Mouse (Mus musculus): Measurements from ENCODE around the gene Isyna1. TPM values are rescaled to one million over a fixed set of nuclear protein-coding genes. Genes with fewer than 3 reads are reported as not detected.
A peak's percentile ranks its signal among the peaks of the same experiment; 100 is the strongest.

Isyna1 gene
- total RNA-seq, 1 experiment from 2014 or later: 16.3 TPM

- no peak for ATAC-seq (replicated peaks; ENCODE audit: insufficient number of reproducible peaks, low FRiP score, low TSS enrichment, poor library complexity, severe bottlenecking)
Measured at GRCm38 (mm10) chr8:70613763-70614162, 19.6 kb downstream of the Isyna1 start.

GRCm38 (mm10) chr8:70614469-70614868 is 20.3 kb downstream of the Isyna1 start:
- ATAC-seq (replicated peaks; ENCODE audit: insufficient number of reproducible peaks, low FRiP score, low TSS enrichment, poor library complexity, severe bottlenecking): no peak

DNA sequence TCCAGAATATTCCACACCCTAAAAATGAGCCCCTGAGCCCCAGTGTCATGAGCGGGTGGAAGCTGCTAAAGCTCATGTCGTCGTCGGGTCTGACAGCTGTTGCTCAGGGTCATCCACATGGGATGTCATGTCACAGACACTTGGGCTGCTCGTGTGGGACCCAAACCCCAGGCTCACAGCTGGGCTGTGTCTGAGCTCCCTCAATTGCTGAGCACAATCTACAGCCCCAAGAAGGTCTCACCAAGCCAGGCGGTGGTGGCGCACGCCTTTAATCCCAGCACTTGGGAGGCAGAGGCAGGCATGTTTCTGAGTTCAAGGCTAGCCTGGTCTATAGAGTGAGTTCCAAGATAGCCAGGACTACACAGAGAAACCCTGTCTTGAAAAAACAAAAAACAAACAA is 21.1 kb downstream of the Isyna1 start:
- ATAC-seq (replicated peaks; ENCODE audit: insufficient number of reproducible peaks, low FRiP score, low TSS enrichment, poor library complexity, severe bottlenecking): no peak

DNA sequence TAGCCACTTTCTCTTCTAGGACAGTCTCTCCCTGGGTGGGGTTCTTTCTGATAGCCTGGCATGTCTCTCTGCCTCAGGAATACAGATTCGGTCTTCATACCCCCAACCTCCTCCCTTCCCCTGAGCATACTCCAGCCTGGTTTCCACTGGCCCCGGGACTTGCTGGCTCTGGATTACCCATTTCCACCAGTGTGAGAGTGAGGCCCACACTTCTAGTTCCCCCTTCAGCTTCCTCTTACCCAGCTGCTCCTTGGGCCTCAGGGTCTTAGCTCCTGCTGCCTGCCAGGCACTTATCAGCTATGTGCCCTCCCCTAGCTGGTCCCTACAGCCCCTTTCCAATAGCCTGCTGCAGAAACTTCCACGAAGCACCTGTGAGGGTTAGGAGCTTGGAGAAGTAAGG is 21.7 kb downstream of the Isyna1 start, which contains the start of gene Lrrc25:
Gene Lrrc25, plus strand, starts transcription at position 262 of the 400 bp plus-strand sequence.
- peak; percentile 29 for ATAC-seq (replicated peaks; ENCODE audit: insufficient number of reproducible peaks, low FRiP score, low TSS enrichment, poor library complexity, severe bottlenecking)

DNA sequence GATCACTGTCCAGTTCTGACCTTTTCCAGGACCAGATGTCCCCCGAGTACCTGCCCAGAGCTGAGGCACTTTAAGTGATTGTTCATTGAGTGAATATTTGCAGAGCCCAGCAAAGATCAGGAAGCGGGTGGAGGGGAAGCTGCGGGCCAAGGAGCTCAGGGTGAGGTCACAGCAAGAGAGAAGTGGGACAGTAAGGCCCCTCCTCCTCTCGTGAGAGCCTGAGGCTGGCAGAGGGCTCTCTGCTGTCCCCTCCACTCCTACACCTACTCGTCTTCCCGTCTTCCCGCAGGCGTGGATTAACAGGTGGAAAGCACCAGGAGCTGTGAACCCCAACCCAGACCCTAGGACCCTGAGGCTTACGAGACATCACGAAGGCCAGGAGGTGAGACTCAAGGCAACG is 22.5 kb downstream of the Isyna1 start:
- peak; percentile 49 for ATAC-seq (replicated peaks; ENCODE audit: insufficient number of reproducible peaks, low FRiP score, low TSS enrichment, poor library complexity, severe bottlenecking)

DNA sequence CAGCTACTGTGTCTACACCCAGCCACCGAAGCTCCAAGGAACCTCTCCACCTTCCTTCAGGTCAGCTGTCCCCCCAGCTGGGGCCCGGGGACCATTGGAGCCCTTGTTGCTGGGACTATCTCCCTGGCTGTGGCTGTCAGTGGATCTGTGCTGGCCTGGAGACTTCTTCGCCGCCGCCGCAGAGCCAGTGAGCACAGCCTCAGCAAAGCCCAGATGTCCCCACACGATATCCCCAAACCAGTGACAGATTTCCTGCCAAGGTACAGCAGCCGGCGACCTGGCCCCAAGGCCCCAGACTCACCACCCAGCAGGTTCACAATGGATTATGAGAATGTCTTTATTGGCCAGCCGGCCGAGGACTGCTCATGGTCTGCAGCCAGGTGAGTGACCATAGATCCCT is 23.8 kb downstream of the Isyna1 start:
- ATAC-seq (replicated peaks; ENCODE audit: insufficient number of reproducible peaks, low FRiP score, low TSS enrichment, poor library complexity, severe bottlenecking): no peak

GRCm38 (mm10) chr8:70618888-70619334 is 24.7 kb downstream of the Isyna1 start:
- peak; percentile 80 for ATAC-seq (replicated peaks; ENCODE audit: insufficient number of reproducible peaks, low FRiP score, low TSS enrichment, poor library complexity, severe bottlenecking)

GRCm38 (mm10) chr8:70622220-70622619 is 28.0 kb downstream of the Isyna1 start:
- ATAC-seq (replicated peaks; ENCODE audit: insufficient number of reproducible peaks, low FRiP score, low TSS enrichment, poor library complexity, severe bottlenecking): no peak

DNA sequence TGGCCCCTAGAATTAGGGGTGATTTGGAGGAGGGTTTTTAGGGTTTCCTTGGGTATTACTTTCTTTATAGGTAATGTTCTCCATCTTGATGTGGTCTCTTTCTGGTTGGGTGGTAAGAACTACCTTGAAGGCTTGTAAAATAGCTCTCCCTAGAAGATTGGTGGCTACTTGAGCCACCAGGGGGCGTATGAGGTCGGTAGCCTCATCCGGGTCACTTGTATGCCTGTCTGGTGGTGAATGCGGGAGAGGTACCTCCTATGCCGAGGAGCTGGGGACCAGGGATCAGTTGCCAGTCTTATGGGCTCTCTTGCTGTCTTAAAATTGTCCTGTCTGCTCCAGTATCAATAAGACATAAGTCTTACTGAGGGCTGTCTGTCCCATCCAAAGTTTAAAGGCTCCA is 30.9 kb downstream of the Isyna1 start:
- ATAC-seq (replicated peaks; ENCODE audit: insufficient number of reproducible peaks, low FRiP score, low TSS enrichment, poor library complexity, severe bottlenecking): peak; percentile 46; the same call in 1 of the 2 replicates

DNA sequence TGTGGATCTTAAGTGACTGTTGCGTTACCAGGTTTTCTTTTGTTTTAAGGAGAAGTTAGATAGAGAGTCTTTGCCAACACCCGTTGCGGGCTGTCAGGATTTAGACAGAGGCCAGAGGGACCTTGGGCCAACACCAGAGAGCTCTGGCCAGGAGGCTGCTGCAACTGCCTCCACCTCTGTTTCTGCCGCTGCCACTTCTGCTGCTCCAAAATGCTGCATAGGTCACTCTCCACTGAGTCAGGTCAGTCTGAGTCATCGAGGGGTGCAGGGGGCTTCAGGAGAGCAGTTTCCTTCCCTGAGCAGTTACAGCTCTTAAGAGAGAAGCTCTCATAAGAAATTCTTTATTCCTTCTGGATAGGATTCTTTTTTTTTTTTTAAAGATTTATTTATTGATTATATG is 32.9 kb downstream of the Isyna1 start:
- no peak for ATAC-seq (replicated peaks; ENCODE audit: insufficient number of reproducible peaks, low FRiP score, low TSS enrichment, poor library complexity, severe bottlenecking)

DNA sequence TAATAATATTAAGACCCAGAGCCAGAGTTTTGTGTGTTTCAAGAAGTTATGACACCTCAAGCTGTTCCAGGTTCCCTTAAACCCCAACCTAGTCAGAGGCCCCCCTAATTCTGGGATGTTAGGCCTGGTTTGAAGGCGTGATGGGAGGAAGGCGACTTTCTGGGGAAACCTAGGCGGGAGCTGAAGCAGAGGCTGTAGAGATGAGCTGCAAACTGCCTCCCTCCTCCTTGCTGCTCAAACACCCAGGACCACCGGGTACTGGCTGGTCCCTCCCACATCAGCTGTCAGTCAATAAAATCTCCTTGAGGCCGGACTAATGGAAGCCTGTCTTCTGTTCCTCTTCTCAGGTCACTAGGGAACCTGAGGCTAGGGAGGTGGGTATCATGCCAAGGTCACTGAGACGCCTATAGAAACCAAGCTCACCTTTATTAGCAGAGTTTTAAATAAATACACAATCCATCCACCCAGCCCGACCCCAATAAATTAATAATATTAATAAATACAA is 34.9 kb downstream of the Isyna1 start:
- ATAC-seq (replicated peaks; ENCODE audit: insufficient number of reproducible peaks, low FRiP score, low TSS enrichment, poor library complexity, severe bottlenecking): no peak

DNA sequence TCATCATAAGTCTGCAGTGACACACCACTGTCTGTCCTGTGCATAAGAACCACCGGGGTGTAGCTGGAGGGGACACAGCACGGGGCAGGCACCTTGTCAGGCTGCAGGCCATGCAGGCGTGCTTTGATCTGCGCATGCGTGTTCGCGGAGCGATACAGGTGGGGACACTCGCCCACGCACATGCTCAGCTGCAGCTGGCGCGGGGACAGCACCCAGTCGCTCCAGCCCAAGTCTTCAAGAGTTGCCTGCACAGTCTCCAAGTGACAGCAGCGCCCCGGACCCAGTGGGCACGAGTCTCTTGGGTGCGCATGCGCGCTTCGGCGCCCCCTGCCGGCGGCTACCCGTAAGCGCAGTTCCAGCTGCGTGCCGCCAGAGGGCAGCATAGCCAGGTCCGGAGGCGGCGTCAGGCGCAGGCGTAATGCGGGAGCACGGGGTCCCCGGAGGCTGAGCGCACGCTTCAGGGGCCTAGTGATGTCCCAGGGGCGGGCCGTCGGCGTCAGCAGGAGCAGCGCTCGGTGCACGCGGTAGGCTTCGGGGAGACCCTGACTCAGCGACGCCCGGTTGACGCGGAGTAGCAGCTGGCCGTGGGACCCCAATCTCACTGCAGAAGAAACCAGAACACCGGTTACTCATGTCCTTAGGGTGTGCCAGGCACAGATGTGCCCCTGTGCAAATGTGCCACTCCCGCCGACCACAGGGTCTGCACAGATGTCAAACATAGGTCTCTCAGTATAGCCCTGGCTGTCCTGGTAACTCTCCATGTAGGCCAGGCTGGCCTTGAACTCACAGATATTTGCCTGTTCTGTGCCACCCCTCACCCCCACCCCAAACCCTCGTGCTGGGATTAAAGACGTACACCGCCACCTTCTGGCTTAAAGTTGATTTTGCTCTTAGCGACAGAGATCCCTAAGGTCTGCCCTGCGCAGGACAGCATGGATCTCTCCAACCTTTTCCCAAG is 35.7 kb downstream of the Isyna1 start:
- ATAC-seq (replicated peaks; ENCODE audit: insufficient number of reproducible peaks, low FRiP score, low TSS enrichment, poor library complexity, severe bottlenecking): peak; percentile 41; the same call in 1 of the 2 replicates

DNA sequence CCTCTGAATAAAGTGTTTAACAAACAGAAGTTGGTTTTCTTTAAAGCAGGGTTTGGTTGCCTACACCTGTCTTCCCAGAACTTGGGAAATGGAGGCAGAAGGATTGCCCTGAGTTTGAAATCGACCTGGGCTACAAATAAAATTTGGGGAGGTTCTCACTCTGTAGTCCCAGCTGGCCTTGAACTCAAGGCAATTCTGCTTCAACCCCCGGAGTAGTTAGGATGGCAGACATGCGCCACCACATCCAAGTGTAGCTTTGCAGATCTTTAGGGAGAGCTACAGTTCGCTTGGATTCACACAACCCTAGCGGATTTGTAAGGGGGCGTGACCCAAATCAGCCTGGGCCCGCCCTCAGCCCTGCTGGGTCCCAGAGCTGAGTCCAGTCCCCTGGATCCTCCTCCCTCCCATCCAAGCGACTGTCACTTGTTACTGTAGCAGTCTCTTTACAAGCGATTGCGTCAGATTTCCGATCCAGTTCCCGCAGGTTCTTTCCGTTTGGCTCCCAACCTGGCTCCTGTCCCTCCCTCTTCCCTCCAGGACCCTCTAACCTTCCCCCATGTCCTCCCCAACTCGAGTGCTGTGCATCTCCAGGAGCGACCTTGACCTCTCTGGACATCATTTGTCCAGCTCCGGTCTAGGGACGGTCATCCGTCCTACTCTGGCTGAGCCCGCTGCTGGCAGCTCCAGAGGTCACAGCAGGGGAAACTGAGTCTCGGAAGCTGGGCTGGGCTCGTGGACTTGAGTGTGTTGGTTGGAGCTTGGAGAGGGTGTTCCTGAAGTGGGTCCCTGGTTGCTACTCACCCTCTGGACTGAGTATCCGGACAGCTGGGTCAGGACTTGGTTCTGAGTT is 36.6 kb downstream of the Isyna1 start:
- no peak for ATAC-seq (replicated peaks; ENCODE audit: insufficient number of reproducible peaks, low FRiP score, low TSS enrichment, poor library complexity, severe bottlenecking)

DNA sequence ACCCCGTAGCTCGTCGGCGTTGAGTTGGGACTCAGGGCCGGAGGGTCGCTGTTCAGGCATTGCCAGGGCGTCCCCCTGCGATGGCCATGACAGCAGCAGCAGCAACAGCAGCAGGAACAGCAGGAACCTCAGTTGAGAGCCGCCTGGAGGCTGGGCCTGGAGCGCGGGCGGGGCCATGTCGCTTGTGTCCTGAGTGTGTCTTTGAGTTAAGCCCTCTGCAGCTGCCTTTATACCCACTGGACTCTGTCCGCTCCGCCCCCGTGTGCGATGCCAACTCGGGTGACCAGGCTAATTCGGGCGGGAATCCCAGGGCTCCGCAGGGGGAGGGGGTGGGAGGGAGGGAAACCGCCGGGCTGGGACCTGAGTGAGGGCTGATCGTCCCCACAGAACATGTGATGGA is 37.3 kb downstream of the Isyna1 start:
- ATAC-seq (replicated peaks; ENCODE audit: insufficient number of reproducible peaks, low FRiP score, low TSS enrichment, poor library complexity, severe bottlenecking): no peak

DNA sequence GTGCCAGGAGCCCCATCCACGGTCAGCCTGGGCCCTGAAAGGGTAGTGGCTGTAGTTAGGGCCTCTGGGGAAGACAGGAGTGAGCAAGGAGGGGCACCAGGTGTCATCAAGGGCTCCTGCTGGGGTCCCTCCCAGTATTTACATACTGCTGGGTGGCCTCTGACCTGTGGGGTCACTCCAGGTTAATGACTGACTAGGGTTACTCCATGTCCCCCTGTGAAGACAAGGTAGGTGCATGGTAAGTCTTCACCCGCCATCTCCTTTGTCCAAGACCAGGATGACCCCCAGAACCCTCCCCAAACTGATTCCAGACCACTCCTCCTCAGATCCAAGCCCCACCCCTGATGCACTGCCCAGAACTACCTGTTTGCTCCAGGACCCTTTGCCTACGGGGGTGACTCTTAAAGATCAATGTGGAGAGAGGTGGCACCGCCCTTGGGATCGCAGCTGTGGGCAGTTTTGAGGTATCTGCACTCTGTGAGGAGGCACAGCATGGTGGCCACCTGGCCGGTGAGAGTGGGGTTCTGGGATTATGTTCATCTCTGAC is 38.2 kb downstream of the Isyna1 start, which contains the start of gene Gdf15:
Gene Gdf15, minus strand, starts transcription at position 111 of the 547 bp plus-strand sequence.
- ATAC-seq (replicated peaks; ENCODE audit: insufficient number of reproducible peaks, low FRiP score, low TSS enrichment, poor library complexity, severe bottlenecking): no peak

- peak; percentile 71 for ATAC-seq (replicated peaks; ENCODE audit: insufficient number of reproducible peaks, low FRiP score, low TSS enrichment, poor library complexity, severe bottlenecking)
Measured at GRCm38 (mm10) chr8:70634066-70634465, 39.9 kb downstream of the Isyna1 start.

- peak; percentile 40; the same call in 1 of the 2 replicates for ATAC-seq (replicated peaks; ENCODE audit: insufficient number of reproducible peaks, low FRiP score, low TSS enrichment, poor library complexity, severe bottlenecking)
Measured at GRCm38 (mm10) chr8:70635527-70635926, 41.4 kb downstream of the Isyna1 start.

DNA sequence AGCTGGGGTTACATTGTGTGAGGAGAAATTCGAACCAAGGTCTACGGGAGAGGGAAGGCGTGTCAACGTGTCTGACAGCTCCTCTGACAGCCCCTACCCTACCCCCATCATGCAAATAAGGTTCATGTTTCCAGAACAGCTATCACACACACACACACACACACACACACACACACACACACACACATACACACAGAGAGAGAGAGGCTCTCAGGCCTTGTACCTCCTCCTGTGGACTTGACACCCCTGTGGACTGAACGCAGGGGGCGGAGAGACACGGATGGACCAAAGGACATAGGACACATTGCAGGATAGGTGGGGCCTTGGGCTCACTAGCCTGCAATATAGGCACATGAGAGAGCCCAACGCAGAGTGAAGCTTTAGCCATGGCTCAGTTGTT is 42.7 kb downstream of the Isyna1 start:
- no peak for ATAC-seq (replicated peaks; ENCODE audit: insufficient number of reproducible peaks, low FRiP score, low TSS enrichment, poor library complexity, severe bottlenecking)

GRCm38 (mm10) chr8:70638752-70639151 is 44.6 kb downstream of the Isyna1 start:
- ATAC-seq (replicated peaks; ENCODE audit: insufficient number of reproducible peaks, low FRiP score, low TSS enrichment, poor library complexity, severe bottlenecking): no peak
